Mouse (Mus musculus) kidney, embryonic 14.5 days (tissue): ENCODE measurements at regions not wholly inside any gene's neighbourhood (a gene's known extent, or its start where the extent isn't known, plus 50 kb on each side); places are given as distances from the start of the nearest gene placed in this dataset.

Experiments used
- ATAC-seq: fragments of 200-750 bp; cut with Nextera tagmentation; 2 replicates; pipeline ENCODE4 v1.8.0; 2017; ENCODE audit warnings: moderate number of reproducible peaks, mild to moderate bottlenecking, moderate TSS enrichment, moderate library complexity; ENCODE audit not compliant: low FRiP score, low TSS enrichment
- H3K27ac ChIP-seq: fragments of 300-500 bp; sonication (generic); 2 replicates; pipeline ENCODE4 v1.5.1; 2014; ENCODE audit warnings: low read depth, mild to moderate bottlenecking, low read length, moderate library complexity, mixed read lengths
- H3K27me3 ChIP-seq: fragments of 300-500 bp; sonication (generic); 2 replicates; pipeline ENCODE4 v1.6.1; 2014; ENCODE audit warnings: mild to moderate bottlenecking, low read length; ENCODE audit not compliant: control insufficient read depth, insufficient read depth
- H3K36me3 ChIP-seq: fragments of 300-500 bp; sonication (generic); 2 replicates; pipeline ENCODE4 v1.6.1; 2014; ENCODE audit warnings: low read length, mixed read lengths; ENCODE audit not compliant: control insufficient read depth, insufficient read depth
- H3K4me1 ChIP-seq: fragments of 300-500 bp; sonication (generic); 2 replicates; pipeline ENCODE4 v1.6.1; 2014; ENCODE audit warnings: low read length, mixed read lengths; ENCODE audit not compliant: control insufficient read depth, insufficient read depth
- H3K4me2 ChIP-seq: fragments of 300-500 bp; sonication (generic); replicated peaks from 2 replicates; pipeline ENCODE4 v1.6.1; 2014; ENCODE audit warnings: low read depth, mild to moderate bottlenecking, low read length
- H3K4me3 ChIP-seq: fragments of 300-500 bp; sonication (generic); 2 replicates; pipeline ENCODE4 v1.5.1; 2014; ENCODE audit warnings: mild to moderate bottlenecking, low read length
- H3K9ac ChIP-seq: fragments of 300-500 bp; sonication (generic); 2 replicates; pipeline ENCODE4 v1.6.1; 2014; ENCODE audit warnings: low read depth, mild to moderate bottlenecking, low read length, moderate library complexity
- H3K9me3 ChIP-seq: fragments of 300-500 bp; sonication (generic); 2 replicates; pipeline ENCODE4 v1.6.1; 2016; ENCODE audit warnings: low read length; ENCODE audit not compliant: control insufficient read depth
- WGBS: fragments of 180-500 bp; shearing (Covaris S2); extraction: QIAGEN DNeasy Blood & Tissue Kit; methylation state at CpG from one replicate; pipeline ENCODE4 v1.1.7; 2014; 5-methylcytosine and 5-hydroxymethylcytosine counted together

- no peak overlapping the region for H3K4me2 ChIP-seq
- ATAC-seq, result no peak
- no peak overlapping the region for H3K4me3 ChIP-seq
- no peaks in the 10 kb centered on the region for H3K36me3 ChIP-seq
- H3K27me3 ChIP-seq, result no peaks in the 10 kb centered on the region
- no peak overlapping the region for H3K27ac ChIP-seq
- H3K9ac ChIP-seq, result no peak overlapping the region
- WGBS, result 95% methylated on average over 20 of the region's 20 CpGs
- no peaks in the 10 kb centered on the region for H3K4me1 ChIP-seq
- H3K9me3 ChIP-seq, result no peaks in the 10 kb centered on the region
These were observed 80.6 kb upstream of the Adam23 start for GRCm38 (mm10) chr1:63365126-63365525.

- H3K4me3 ChIP-seq, result no peak overlapping the region
- ATAC-seq, result peak; percentile 66; the same call in 1 of the 2 replicates
- no peaks in the 10 kb centered on the region for H3K36me3 ChIP-seq
- H3K4me2 ChIP-seq, result no peak overlapping the region
- no peaks in the 10 kb centered on the region for H3K4me1 ChIP-seq
- H3K9me3 ChIP-seq, result no peaks in the 10 kb centered on the region
- H3K9ac ChIP-seq, result no peak overlapping the region
- no peaks in the 10 kb centered on the region for H3K27me3 ChIP-seq
- no peak overlapping the region for H3K27ac ChIP-seq
- WGBS, result 19% methylated on average over 5 of the region's 5 CpGs
These were observed 77.9 kb upstream of the Adam23 start for GRCm38 (mm10) chr1:63367697-63368376.

GRCm38 (mm10) chr1:63368921-63369320, 76.8 kb upstream of the Adam23 start:
- no peak for ATAC-seq
- no peak overlapping the region for H3K27ac ChIP-seq
- H3K4me3 ChIP-seq, result no peak overlapping the region
- H3K36me3 ChIP-seq, result no peaks in the 10 kb centered on the region
- H3K27me3 ChIP-seq, result no peaks in the 10 kb centered on the region
- no peaks in the 10 kb centered on the region for H3K9me3 ChIP-seq
- H3K4me1 ChIP-seq, result no peaks in the 10 kb centered on the region
- WGBS, result 88% methylated on average over 3 of the region's 3 CpGs
- no peak overlapping the region for H3K9ac ChIP-seq
- no peak overlapping the region for H3K4me2 ChIP-seq

GRCm38 (mm10) chr1:63369561-63369960, 76.1 kb upstream of the Adam23 start:
- Histone ChIP-seq H3K36me3 (no peaks in the 10 kb centered on the region), H3K4me3 (no peak overlapping the region), H3K4me1 (no peaks in the 10 kb centered on the region), H3K9ac (no peak overlapping the region), H3K4me2 (no peak overlapping the region), H3K27ac (no peak overlapping the region), H3K9me3 (no peaks in the 10 kb centered on the region), H3K27me3 (no peaks in the 10 kb centered on the region)
- ATAC-seq, result no peak

GRCm38 (mm10) chr1:63383110-63383509, 62.6 kb upstream of the Adam23 start:
- Histone ChIP-seq H3K4me2 (no peak overlapping the region), H3K4me1 (no peaks in the 10 kb centered on the region), H3K9me3 (no peaks in the 10 kb centered on the region), H3K4me3 (no peak overlapping the region), H3K27ac (no peak overlapping the region), H3K27me3 (no peaks in the 10 kb centered on the region), H3K9ac (no peak overlapping the region), H3K36me3 (no peaks in the 10 kb centered on the region)
- WGBS, result 65% methylated on average over 3 of the region's 3 CpGs
- no peak for ATAC-seq

- WGBS, result 39% methylated on average over 2 of the region's 2 CpGs
These were observed 60.6 kb upstream of the Adam23 start for GRCm38 (mm10) chr1:63385116-63385515.

GRCm38 (mm10) chr1:63395427-63395826, 50.3 kb upstream of the Adam23 start:
- Histone ChIP-seq H3K36me3 (no peaks in the 10 kb centered on the region), H3K27ac (no peak overlapping the region), H3K4me2 (no peak overlapping the region), H3K4me1 (no peaks in the 10 kb centered on the region), H3K4me3 (no peak overlapping the region), H3K9me3 (no peaks in the 10 kb centered on the region), H3K9ac (no peak overlapping the region), H3K27me3 (no peaks in the 10 kb centered on the region)
- WGBS, result 89% methylated on average over 3 of the region's 3 CpGs
- no peak for ATAC-seq

More at GRCm38 (mm10) chr1:63385116-63385515, 60.6 kb upstream of the Adam23 start:
- ATAC-seq, result no peak
- Histone ChIP-seq H3K27me3 (no peaks in the 10 kb centered on the region), H3K27ac (no peak overlapping the region), H3K4me1 (no peaks in the 10 kb centered on the region), H3K4me2 (no peak overlapping the region), H3K4me3 (no peak overlapping the region), H3K9me3 (no peaks in the 10 kb centered on the region), H3K36me3 (no peaks in the 10 kb centered on the region), H3K9ac (no peak overlapping the region)
